Mouse (Mus musculus): ENCODE data around the gene Cdk19.

DNA sequence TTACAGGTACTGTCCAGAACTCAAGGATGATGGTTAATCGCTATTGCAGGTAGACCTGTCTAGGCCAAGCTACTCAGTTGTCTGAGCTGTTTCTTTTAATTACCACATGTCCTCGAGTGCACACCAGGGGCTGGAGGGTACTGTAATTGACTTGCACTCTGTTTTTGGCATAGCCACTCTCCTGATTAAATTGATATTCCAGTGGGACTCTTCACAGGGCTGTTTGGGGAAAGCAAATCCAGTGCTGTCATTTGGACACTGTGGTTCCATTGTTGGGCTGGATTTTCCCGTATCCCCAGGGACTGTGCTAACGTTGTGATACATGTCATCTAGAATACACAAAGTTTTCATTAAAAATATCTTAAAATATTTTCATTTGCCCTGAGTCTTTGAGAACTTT, 11.8 kb downstream of the Cdk19 start:
- TF ChIP-seq CTCF (IDR thresholded peaks at IDR 0.05; ENCODE audit: insufficient read depth, low read length) (no peak), POLR2A (IDR thresholded peaks at IDR 0.05; ENCODE audit: borderline replicate concordance, extremely low read depth, low read depth, low read length) (no peak)

Measured in lung, adult 2 months (tissue).